ENCODE assay signal across 35 mouse cellular contexts in genomic region chr5:100702325-100702724, GRCm38 (mm10).
"Had no signal": no experiment of that assay in that cellular context is flagged by ENCODE, and none has a peak within 500 bp of the region (broad histone marks: within the 10 kb centered on the region; RNA-seq: fewer than 3 reads in every experiment).

No protein-coding gene starts in this region.

- ATAC-seq: hindbrain, embryonic 16.5 days; hindbrain, postnatal 0 days; inflammation-experienced regulatory T-cells, adult 6 months; intestine, embryonic 15.5 days; intestine, embryonic 16.5 days; intestine, postnatal 0 days had no signal

- DNase-seq: heart, postnatal 10 days; heart, postnatal 14 days; heart, postnatal 36 days; heart, postnatal 4 days; kidney, adult 11 months; kidney, adult 18-20 months; kidney, adult 2 months; kidney, adult 8-10 months; kidney, adult 9 months; kidney, postnatal 10 days; kidney, postnatal 14 days; kidney, postnatal 25 days; kidney, postnatal 36 days; kidney, postnatal 4 days; layer of hippocampus, adult 9-11 months; layer of hippocampus, postnatal 36 days had no signal

- H3K4me1 ChIP-seq: heart, embryonic 10.5 days; heart, embryonic 12.5 days; heart, embryonic 13.5 days; heart, embryonic 15.5 days; hindbrain, embryonic 15.5 days; intestine, embryonic 15.5 days had no signal

- H3K27me3 ChIP-seq: heart, embryonic 12.5 days; heart, embryonic 13.5 days; heart, embryonic 15.5 days; hindbrain, embryonic 12.5 days; hindbrain, embryonic 13.5 days; hindbrain, embryonic 15.5 days; intestine, embryonic 15.5 days; kidney, embryonic 15.5 days had no signal

- H3K36me3 ChIP-seq: heart, embryonic 10.5 days; heart, embryonic 12.5 days; heart, embryonic 13.5 days; heart, embryonic 15.5 days; hindbrain, embryonic 10.5 days; hindbrain, embryonic 12.5 days; hindbrain, embryonic 13.5 days; hindbrain, embryonic 15.5 days; intestine, embryonic 15.5 days; kidney, embryonic 15.5 days had no signal

- H3K27ac ChIP-seq: heart, embryonic 10.5 days; heart, embryonic 13.5 days; heart, embryonic 15.5 days; hindbrain, embryonic 10.5 days; hindbrain, embryonic 12.5 days; hindbrain, embryonic 13.5 days; hindbrain, embryonic 14.5 days; hindbrain, embryonic 15.5 days; hindbrain, postnatal 0 days; intestine, embryonic 15.5 days; kidney, embryonic 15.5 days; kidney, postnatal 0 days; layer of hippocampus, adult 2 months; left cerebral cortex, adult 2 months had no signal

- H3K4me3 ChIP-seq: heart, embryonic 10.5 days; heart, embryonic 12.5 days; heart, embryonic 13.5 days; heart, embryonic 15.5 days; hindbrain, embryonic 10.5 days; hindbrain, embryonic 12.5 days; hindbrain, embryonic 13.5 days; hindbrain, embryonic 15.5 days; intestine, embryonic 15.5 days; kidney, embryonic 15.5 days; layer of hippocampus, adult 2 months; left cerebral cortex, adult 2 months had no signal
